Mouse (Mus musculus) heart, postnatal 36 days (tissue): Measurements from ENCODE around the gene Rpl24. TPM values are rescaled to one million over a fixed set of nuclear protein-coding genes. Genes with fewer than 3 reads are reported as not detected.

ENCODE experiments used
- total RNA-seq, 2 experiments: library from RNA; stranded (reverse); gene quantifications; 2 replicates each; pipeline ENCODE4 v1.2.3; 2021

The Rpl24 gene
- total RNA-seq, 2 experiments from 2014 or later: 549 to 570 TPM

Other genes starting within 250 kb of the Rpl24 start
- 1 to 10 TPM; 2.4 TPM for gene Nfkbiz, start 127.4 kb upstream of the Rpl24 start, total RNA-seq
- gene Nxpe3, start 71.0 kb upstream of the Rpl24 start, total RNA-seq: under 1 TPM; 0.38 to 0.72 TPM
- gene Cep97, start 31.4 kb upstream of the Rpl24 start, total RNA-seq: 1 to 10 TPM; 5.4 to 6.6 TPM
- gene Zbtb11, start 7.6 kb downstream of the Rpl24 start, total RNA-seq: 10 to 100 TPM; 10.5 to 11.2 TPM
- gene Pcnp, start 63.5 kb downstream of the Rpl24 start, total RNA-seq: 10 to 100 TPM; 50.8 to 52.1 TPM
- gene Trmt10c, start 71.5 kb downstream of the Rpl24 start, total RNA-seq: 10 to 100 TPM; 10.4 to 13.1 TPM
- 10 to 100 TPM; 14.4 to 16.0 TPM for gene Senp7, start 82.1 kb downstream of the Rpl24 start, total RNA-seq
- gene Impg2, start 238.0 kb downstream of the Rpl24 start, total RNA-seq: under 1 TPM; 0.08 to 0.11 TPM